Mouse (Mus musculus) MEL (cell line): ENCODE measurements at regions not wholly inside any gene's neighbourhood (a gene's known extent, or its start where the extent isn't known, plus 50 kb on each side); places are given as distances from the start of the nearest gene placed in this dataset.

Experiments used
- DNase-seq: peaks from one replicate; pipeline ENCODE4 v3.0.0; 2011; ENCODE audit warnings: low read depth, low spot score
- H3K27ac ChIP-seq: 2 replicates; pipeline ENCODE4 v1.5.1; 2012; ENCODE audit warnings: low read depth, mild to moderate bottlenecking, control low read depth, low read length, moderate library complexity; ENCODE audit not compliant: control insufficient read depth
- H3K27me3 ChIP-seq, 2 experiments: fragments of 150-350 bp in 1 of 2; sonication (generic) in 1 of 2; 2 replicates each; pipeline ENCODE4 v1.6.1; 2012; ENCODE audit warnings: low read length in 2 of 2, mild to moderate bottlenecking in 2 of 2, improper control_type of control experiment in 1 of 2, moderate library complexity in 1 of 2; ENCODE audit not compliant: insufficient read depth in 2 of 2, control insufficient read depth in 1 of 2
- H3K36me3 ChIP-seq, 2 experiments: 2 replicates each; pipeline ENCODE4 v1.6.1; 2012 to 2014; ENCODE audit warnings: low read length in 2 of 2, improper control_type of control experiment in 1 of 2, inconsistent platforms in 1 of 2, mild to moderate bottlenecking in 1 of 2; ENCODE audit not compliant: insufficient read depth in 2 of 2, control insufficient read depth in 1 of 2
- H3K4me1 ChIP-seq, 2 experiments: fragments of 150-350 bp in 1 of 2; sonication (generic) in 1 of 2; 2 replicates each; pipeline ENCODE4 v1.6.1; 2012; ENCODE audit warnings: low read length in 2 of 2, improper control_type of control experiment in 1 of 2, mild to moderate bottlenecking in 1 of 2; ENCODE audit not compliant: insufficient read depth in 2 of 2, control insufficient read depth in 1 of 2
- H3K4me3 ChIP-seq, 2 experiments: fragments of 150-350 bp in 1 of 2; sonication (generic) in 1 of 2; 2 replicates each; pipeline ENCODE4 v1.5.1; 2012; ENCODE audit warnings: low read depth in 2 of 2, low read length in 2 of 2, mild to moderate bottlenecking in 2 of 2, moderate library complexity in 2 of 2, control low read depth in 1 of 2, improper control_type of control experiment in 1 of 2; ENCODE audit not compliant: control insufficient read depth in 1 of 2, insufficient read depth in 1 of 2
- H3K79me2 ChIP-seq: 2 replicates; pipeline ENCODE4 v1.6.1; 2012; ENCODE audit warnings: mild to moderate bottlenecking, low read length, moderate library complexity; ENCODE audit not compliant: control insufficient read depth, poor library complexity, insufficient read depth
- H3K9ac ChIP-seq: 2 replicates; pipeline ENCODE4 v1.6.1; 2012; ENCODE audit warnings: low read depth, mild to moderate bottlenecking, control low read depth, low read length, moderate library complexity; ENCODE audit not compliant: control insufficient read depth, poor library complexity, severe bottlenecking
- H3K9me3 ChIP-seq: fragments of 150-350 bp; sonication (generic); replicated peaks from 2 replicates; pipeline ENCODE4 v1.6.1; 2012; ENCODE audit warnings: mild to moderate bottlenecking, low read length, improper control_type of control experiment, moderate library complexity; ENCODE audit not compliant: insufficient read depth
- CHD1 ChIP-seq: IDR thresholded peaks from 2 replicates; pipeline ENCODE4 v1.6.1; 2012; ENCODE audit warnings: low read depth, mild to moderate bottlenecking, inconsistent platforms, low read length, improper control_type of control experiment
- CHD2 ChIP-seq: IDR thresholded peaks from 2 replicates; pipeline ENCODE4 v1.6.1; 2011; ENCODE audit warnings: low read length, improper control_type of control experiment
- CTCF ChIP-seq, 3 experiments: IDR thresholded peaks in 2 of 3; conservative IDR thresholded peaks in 1 of 3; 2 replicates each; pipeline ENCODE4 v1.5.1; 2011 to 2012; ENCODE audit warnings: low read length in 3 of 3, low read depth in 2 of 3, mild to moderate bottlenecking in 2 of 3, improper control_type of control experiment in 1 of 3, inconsistent platforms in 1 of 3, mixed read lengths in 1 of 3, moderate library complexity in 1 of 3; ENCODE audit not compliant: control insufficient read depth in 1 of 3, insufficient read depth in 1 of 3, poor library complexity in 1 of 3, severe bottlenecking in 1 of 3
- EP300 ChIP-seq, 2 experiments: IDR thresholded peaks; 2 replicates each; pipeline ENCODE4 v1.6.1; 2011; ENCODE audit warnings: improper control_type of control experiment in 2 of 2, low read length in 2 of 2, low read depth in 1 of 2, mild to moderate bottlenecking in 1 of 2
- GATA1 ChIP-seq: IDR thresholded peaks from 2 replicates; pipeline ENCODE4 v1.6.1; 2011; ENCODE audit warnings: low read depth, low read length, improper control_type of control experiment
- HCFC1 ChIP-seq: IDR thresholded peaks from 2 replicates; pipeline ENCODE4 v1.6.1; 2012; ENCODE audit warnings: low read depth, mild to moderate bottlenecking, inconsistent platforms, low read length, improper control_type of control experiment, moderate library complexity
- JUND ChIP-seq: IDR thresholded peaks from 2 replicates; pipeline ENCODE4 v1.6.1; 2011; ENCODE audit warnings: low read depth, mild to moderate bottlenecking, improper control_type of control experiment, low read length
- MXI1 ChIP-seq: IDR thresholded peaks from 2 replicates; pipeline ENCODE4 v1.6.1; 2011; ENCODE audit warnings: mild to moderate bottlenecking, low read depth, low read length, improper control_type of control experiment
- MYB ChIP-seq: IDR thresholded peaks from 2 replicates; pipeline ENCODE4 v1.6.1; 2011; ENCODE audit warnings: mild to moderate bottlenecking, low read depth, low read length, improper control_type of control experiment
- NELFE ChIP-seq: IDR thresholded peaks from 2 replicates; pipeline ENCODE4 v1.6.1; 2011; ENCODE audit warnings: low read depth, low read length, improper control_type of control experiment
- NRF1 ChIP-seq: IDR thresholded peaks from 2 replicates; pipeline ENCODE4 v1.6.1; 2014; ENCODE audit warnings: low read depth, mild to moderate bottlenecking, inconsistent platforms, low read length, improper control_type of control experiment, moderate library complexity; ENCODE audit not compliant: poor library complexity, insufficient read depth, severe bottlenecking
- POLR2A ChIP-seq, 2 experiments: IDR thresholded peaks; 2 replicates each; pipeline ENCODE4 v1.6.1; 2011 to 2012; ENCODE audit warnings: low read length in 2 of 2, mild to moderate bottlenecking in 2 of 2, control low read depth in 1 of 2, improper control_type of control experiment in 1 of 2, low read depth in 1 of 2, moderate library complexity in 1 of 2; ENCODE audit not compliant: control insufficient read depth in 1 of 2, insufficient read depth in 1 of 2, poor library complexity in 1 of 2
- RAD21 ChIP-seq: IDR thresholded peaks from 2 replicates; pipeline ENCODE4 v1.6.1; 2011; ENCODE audit warnings: mild to moderate bottlenecking, low read depth, low read length, improper control_type of control experiment
- RCOR1 ChIP-seq: IDR thresholded peaks from 2 replicates; pipeline ENCODE4 v1.6.1; 2012; ENCODE audit warnings: low read depth, mild to moderate bottlenecking, inconsistent platforms, low read length, improper control_type of control experiment
- SIN3A ChIP-seq: IDR thresholded peaks from 2 replicates; pipeline ENCODE4 v1.6.1; 2012; ENCODE audit warnings: low read length, improper control_type of control experiment, inconsistent platforms
- TBP ChIP-seq: IDR thresholded peaks from 2 replicates; pipeline ENCODE4 v1.8.0; 2011; ENCODE audit warnings: low read depth, low read length, improper control_type of control experiment
- TCF12 ChIP-seq: IDR thresholded peaks from 2 replicates; pipeline ENCODE4 v1.6.1; 2014; ENCODE audit warnings: low read depth, mild to moderate bottlenecking, inconsistent platforms, low read length, improper control_type of control experiment, moderate library complexity
- UBTF ChIP-seq: IDR thresholded peaks from 2 replicates; pipeline ENCODE4 v1.6.1; 2012; ENCODE audit warnings: low read depth, mild to moderate bottlenecking, inconsistent platforms, low read length, improper control_type of control experiment, moderate library complexity, borderline replicate concordance; ENCODE audit not compliant: insufficient read depth
- USF1 ChIP-seq: IDR thresholded peaks from 2 replicates; pipeline ENCODE4 v1.6.1; 2014; ENCODE audit warnings: low read depth, mild to moderate bottlenecking, inconsistent platforms, low read length, improper control_type of control experiment, moderate library complexity
- ZC3H11A ChIP-seq: IDR thresholded peaks from 2 replicates; pipeline ENCODE4 v1.6.1; 2012; ENCODE audit warnings: low read depth, mild to moderate bottlenecking, inconsistent platforms, low read length, improper control_type of control experiment

- no peak for TF ChIP-seq EP300 (IDR thresholded peaks at IDR 0.05; ENCODE audit: low read depth in 1 of 2, low read length in 2 of 2)
- TF ChIP-seq, all 39 proteins: peak for 0
- H3K4me3 ChIP-seq: no peak overlapping the region
- H3K4me1 ChIP-seq: no peaks in the 10 kb centered on the region
- no peaks in the 10 kb centered on the region for H3K79me2 ChIP-seq
- no peak overlapping the region for H3K9ac ChIP-seq
- H3K27me3 ChIP-seq: no peaks in the 10 kb centered on the region
- H3K36me3 ChIP-seq: no peaks in the 10 kb centered on the region
- no peak overlapping the region for H3K27ac ChIP-seq
- H3K9me3 ChIP-seq: no peaks in the 10 kb centered on the region
- DNase-seq: no peak
These were observed 135.7 kb downstream of the Galc start for GRCm38 (mm10) chr12:98123541-98123940.

GRCm38 (mm10) chr12:98108039-98108438 lies 151.2 kb downstream of the Galc start:
- no peaks in the 10 kb centered on the region for H3K79me2 ChIP-seq
- DNase-seq: no peak
- H3K27ac ChIP-seq: no peak overlapping the region
- H3K4me1 ChIP-seq: no peaks in the 10 kb centered on the region
- H3K9ac ChIP-seq: no peak overlapping the region
- H3K9me3 ChIP-seq: no peaks in the 10 kb centered on the region
- TF ChIP-seq EP300 (IDR thresholded peaks at IDR 0.05; ENCODE audit: low read depth in 1 of 2, low read length in 2 of 2): no peak
- no peak for TF ChIP-seq SIN3A
- TF ChIP-seq HCFC1: no peak
- no peak overlapping the region for H3K4me3 ChIP-seq
- no peaks in the 10 kb centered on the region for H3K36me3 ChIP-seq
- no peaks in the 10 kb centered on the region for H3K27me3 ChIP-seq

GRCm38 (mm10) chr12:98106789-98107684 lies 152.2 kb downstream of the Galc start:
- Histone ChIP-seq H3K4me1 (no peaks in the 10 kb centered on the region), H3K27me3 (no peaks in the 10 kb centered on the region), H3K9ac (no peak overlapping the region), H3K4me3 (no peak overlapping the region), H3K79me2 (no peaks in the 10 kb centered on the region), H3K9me3 (no peaks in the 10 kb centered on the region), H3K27ac (no peak overlapping the region), H3K36me3 (no peaks in the 10 kb centered on the region)
- DNase-seq: no peak
- no peak for TF ChIP-seq RAD21
- TF ChIP-seq POLR2A (IDR thresholded peaks at IDR 0.05; ENCODE audit: control insufficient read depth in 1 of 2, insufficient read depth in 1 of 2, low read depth in 1 of 2, low read length in 2 of 2, poor library complexity in 1 of 2): no peak
- TF ChIP-seq CTCF (IDR thresholded peaks at IDR 0.05 in 2 of 3, conservative IDR thresholded peaks at IDR 0.05 in 1 of 3; ENCODE audit: control insufficient read depth in 1 of 3, insufficient read depth in 1 of 3, low read depth in 2 of 3, low read length in 3 of 3, poor library complexity in 1 of 3, severe bottlenecking in 1 of 3): no peak
- TF ChIP-seq TBP: no peak
- TF ChIP-seq MYB: no peak
- TF ChIP-seq TCF12: no peak
- no peak for TF ChIP-seq NELFE
- TF ChIP-seq CHD1: no peak
- no peak for TF ChIP-seq MXI1
- no peak for TF ChIP-seq GATA1
- TF ChIP-seq CHD2: no peak
- TF ChIP-seq HCFC1: no peak
- no peak for TF ChIP-seq JUND
- no peak for TF ChIP-seq UBTF
- TF ChIP-seq NRF1: no peak
- TF ChIP-seq ZC3H11A: no peak
- no peak for TF ChIP-seq USF1
- TF ChIP-seq RCOR1: no peak
